Mouse (Mus musculus) small intestine, adult 2 months (tissue): ENCODE results near the gene Lrch1.

Experiments used
- CTCF ChIP-seq: fragments of 200-500 bp; IDR thresholded peaks from 2 replicates; pipeline ENCODE4 v1.5.1; 2012; ENCODE audit warnings: low read depth, mild to moderate bottlenecking, control low read depth, inconsistent platforms, low read length, moderate library complexity, mixed read lengths; ENCODE audit not compliant: insufficient replicate concordance, insufficient read length; ENCODE audit errors: extremely low read depth
- POLR2A ChIP-seq: fragments of 200-500 bp; IDR thresholded peaks from 2 replicates; pipeline ENCODE4 v1.6.1; 2012; ENCODE audit warnings: low read depth, mild to moderate bottlenecking, control low read depth, inconsistent platforms, low read length, moderate library complexity

- TF ChIP-seq CTCF (no peak), POLR2A (no peak)
Measured at GRCm38 (mm10) chr14:74838816-74839215, 108.9 kb downstream of the Lrch1 start.
